Mouse (Mus musculus): Measurements from ENCODE around the gene Mafk. TPM values are rescaled to one million over a fixed set of nuclear protein-coding genes. Genes with fewer than 3 reads are reported as not detected.
A peak's percentile ranks its signal among the peaks of the same experiment; 100 is the strongest.

The Mafk gene
- total RNA-seq, 2 experiments from 2014 or later, result 12.1 to 18.5 TPM

- peak; percentile 34 for ATAC-seq (replicated peaks; ENCODE audit: poor library complexity, severe bottlenecking)
Observed at GRCm38 (mm10) chr5:139794938-139795337, 3.6 kb downstream of the Mafk start.

DNA sequence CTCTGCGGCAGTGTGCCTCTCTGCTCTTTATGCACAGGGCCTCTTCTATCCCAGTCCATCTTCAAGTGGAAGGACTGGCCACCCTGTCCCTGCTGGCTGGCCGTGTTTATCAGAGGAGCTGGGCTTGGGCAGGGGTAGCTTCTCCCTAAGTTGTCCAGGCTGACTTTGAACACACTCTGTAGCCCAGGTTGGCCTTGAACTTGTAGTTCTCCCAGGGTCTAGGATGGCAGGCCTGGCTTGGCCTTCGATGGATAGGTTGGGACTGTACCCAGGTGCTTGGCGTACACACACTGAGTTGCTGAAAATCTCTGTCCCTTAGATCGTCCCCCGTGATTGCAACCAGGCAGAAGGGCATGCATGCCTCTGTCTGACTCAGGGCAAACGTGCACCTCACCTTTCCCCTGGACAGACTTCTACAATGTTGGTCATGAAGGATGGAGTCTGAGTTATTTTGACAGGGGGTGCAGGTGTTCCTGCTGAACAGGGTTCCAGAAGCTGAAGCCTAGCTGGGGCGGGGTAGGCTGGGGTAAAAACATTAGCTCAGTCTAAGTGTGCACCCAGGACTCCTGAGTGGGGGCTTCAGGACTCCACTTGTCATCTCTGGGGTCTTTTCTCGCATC is 4.8 kb downstream of the Mafk start:
- ATAC-seq (replicated peaks; ENCODE audit: poor library complexity, severe bottlenecking), result no peak

DNA sequence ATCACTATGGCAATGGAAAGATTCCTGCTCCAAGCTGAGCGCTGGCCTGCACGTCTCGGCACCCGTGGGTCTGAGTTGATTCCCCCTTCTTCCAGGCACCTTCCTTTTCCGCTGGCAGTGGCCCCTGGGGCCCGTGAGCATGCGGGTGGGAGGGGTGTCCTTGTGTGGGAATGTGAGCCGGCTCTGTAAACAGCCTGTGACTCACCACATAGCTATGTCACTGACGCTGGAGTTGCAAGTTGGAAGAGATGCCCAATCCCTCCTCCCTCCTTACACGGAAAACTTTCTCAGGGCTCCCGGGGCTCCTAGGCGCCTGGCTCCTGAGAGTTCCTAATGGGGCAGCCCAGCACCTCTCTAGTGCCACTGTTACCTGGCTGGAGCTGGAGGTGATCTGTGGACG is 5.6 kb downstream of the Mafk start:
- no peak for ATAC-seq (replicated peaks; ENCODE audit: poor library complexity, severe bottlenecking)

- no peak for ATAC-seq (replicated peaks; ENCODE audit: poor library complexity, severe bottlenecking)
Observed at GRCm38 (mm10) chr5:139797473-139798167, 6.3 kb downstream of the Mafk start.

DNA sequence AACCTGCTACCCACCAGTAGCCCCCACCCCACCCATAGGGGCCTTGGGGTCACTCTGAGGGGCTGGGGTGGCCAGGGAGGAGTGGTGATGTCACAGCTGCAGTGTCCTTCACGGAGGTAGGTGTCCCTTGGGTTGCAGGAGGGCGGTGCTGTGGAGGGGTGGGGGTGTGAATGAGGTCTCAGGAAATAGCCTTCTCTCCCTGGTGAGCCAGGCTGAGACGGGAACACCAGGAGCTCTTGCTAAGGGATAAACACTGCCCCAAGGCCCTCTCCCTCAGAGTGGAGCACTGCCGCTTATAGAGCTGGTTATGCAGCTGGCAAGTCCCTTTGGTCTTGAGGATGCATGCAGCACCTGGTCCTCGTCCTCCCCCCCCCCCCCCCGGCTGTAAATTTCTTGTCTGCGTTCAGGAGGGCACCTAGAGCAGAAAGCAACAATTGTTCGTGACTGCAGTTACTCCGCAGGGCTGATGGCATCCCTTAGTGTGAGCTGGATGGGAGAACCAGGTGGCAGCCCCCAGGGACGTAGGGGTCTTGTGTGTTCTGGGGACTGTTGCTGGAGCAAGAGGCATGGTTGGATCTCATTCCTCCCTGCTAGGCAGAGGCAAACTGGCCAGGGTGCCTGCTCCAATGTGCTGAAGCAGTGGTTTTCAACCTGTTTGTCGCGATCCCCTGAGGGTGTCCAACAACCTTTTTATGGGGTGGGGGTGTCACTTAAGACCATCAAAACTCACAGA is 7.0 kb downstream of the Mafk start:
- no peak for ATAC-seq (replicated peaks; ENCODE audit: poor library complexity, severe bottlenecking)

GRCm38 (mm10) chr5:139799041-139799440 is 7.7 kb downstream of the Mafk start:
- no peak for ATAC-seq (replicated peaks; ENCODE audit: poor library complexity, severe bottlenecking)

- no peak for ATAC-seq (replicated peaks; ENCODE audit: poor library complexity, severe bottlenecking)
Observed at GRCm38 (mm10) chr5:139799801-139800590, 8.7 kb downstream of the Mafk start.

DNA sequence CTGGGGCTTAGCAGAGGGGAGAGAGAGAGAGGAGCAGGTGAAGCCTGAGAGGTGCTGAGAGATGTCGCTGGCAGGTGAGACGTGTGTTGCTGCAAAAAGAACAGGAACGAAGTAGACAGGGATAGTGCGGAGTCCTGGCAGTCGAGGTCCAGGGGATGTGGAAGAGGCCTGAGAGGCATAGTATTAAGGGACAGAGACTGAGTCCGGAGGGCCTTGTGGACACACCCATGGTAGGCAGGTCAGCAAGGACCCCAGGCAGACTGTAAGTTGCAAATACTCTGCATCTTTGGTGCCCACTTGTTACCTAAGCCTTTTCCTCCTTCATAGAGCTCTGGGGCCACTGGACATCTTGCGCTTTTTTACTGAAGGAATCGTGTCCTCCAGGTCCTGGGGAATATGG is 9.9 kb downstream of the Mafk start:
- ATAC-seq (replicated peaks; ENCODE audit: poor library complexity, severe bottlenecking), result no peak

- ATAC-seq (replicated peaks; ENCODE audit: poor library complexity, severe bottlenecking), result no peak
Observed at GRCm38 (mm10) chr5:139801880-139802279, 10.6 kb downstream of the Mafk start.

DNA sequence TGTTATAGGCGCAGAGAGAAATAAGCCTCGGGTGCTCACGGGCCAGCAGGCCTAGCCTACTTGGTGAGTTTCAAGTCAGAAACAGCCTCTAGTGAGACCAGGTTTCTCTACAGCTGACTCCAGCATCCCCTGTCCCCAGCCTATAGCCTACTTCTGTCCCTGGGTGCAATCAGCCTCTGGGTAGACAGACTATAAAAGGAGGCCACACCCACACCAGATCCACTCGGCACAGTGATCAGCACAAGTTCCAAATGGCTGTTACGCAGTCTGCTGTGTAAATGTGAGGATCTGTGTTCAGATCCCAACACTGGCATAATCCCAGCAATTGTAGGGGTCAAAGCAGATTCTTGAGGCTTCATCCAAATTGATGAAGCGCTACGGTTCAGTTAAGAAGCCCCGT is 11.9 kb downstream of the Mafk start:
- no peak for ATAC-seq (replicated peaks; ENCODE audit: poor library complexity, severe bottlenecking)

DNA sequence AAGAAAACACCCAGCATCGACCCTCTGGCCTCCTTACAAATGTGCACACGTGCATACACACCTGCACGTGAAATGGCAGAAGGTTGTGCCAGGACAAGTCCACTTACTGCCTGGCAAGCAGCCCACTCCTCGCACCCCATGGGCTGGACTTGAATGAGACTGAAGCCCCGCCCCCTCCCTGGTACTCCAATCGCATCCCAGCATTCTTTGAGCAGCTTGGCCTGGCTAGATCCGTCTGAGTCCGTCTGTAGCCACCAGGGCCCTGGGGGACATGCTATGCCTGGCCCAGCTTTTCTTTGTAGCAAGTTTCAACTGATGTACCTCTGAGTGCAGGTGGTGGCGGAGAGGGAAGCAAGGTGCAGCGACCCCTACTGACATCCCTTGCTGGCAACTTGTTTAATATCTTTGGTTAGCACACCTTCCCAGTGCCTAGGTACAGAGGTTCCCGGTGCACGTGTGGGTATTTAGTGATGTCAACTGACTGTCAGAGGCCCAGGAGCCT is 12.3 kb downstream of the Mafk start:
- ATAC-seq (replicated peaks; ENCODE audit: poor library complexity, severe bottlenecking), result peak; percentile 48

DNA sequence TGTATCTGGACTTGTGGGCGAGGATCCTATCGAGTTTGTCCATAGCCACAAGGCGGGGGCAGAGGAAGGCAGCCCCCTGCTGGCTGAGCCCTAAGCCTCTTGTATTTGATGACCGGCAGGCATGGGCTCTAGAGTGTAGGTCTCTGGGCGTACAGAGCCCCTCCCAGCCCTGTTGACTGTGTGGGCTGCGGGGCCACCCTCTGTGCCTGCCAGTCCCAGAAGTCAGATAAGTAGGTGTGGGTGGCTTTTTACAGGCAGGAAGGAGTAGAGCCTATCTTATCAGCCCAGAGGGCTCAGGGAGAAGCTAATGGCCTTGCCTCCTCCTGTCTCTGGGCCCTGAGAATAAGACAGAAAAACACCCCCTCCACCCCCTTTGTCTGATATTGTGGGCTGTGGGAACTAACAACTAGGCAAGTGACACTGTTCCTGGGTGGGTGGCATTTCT is 12.8 kb downstream of the Mafk start:
- ATAC-seq (replicated peaks; ENCODE audit: poor library complexity, severe bottlenecking), result peak; percentile 63

DNA sequence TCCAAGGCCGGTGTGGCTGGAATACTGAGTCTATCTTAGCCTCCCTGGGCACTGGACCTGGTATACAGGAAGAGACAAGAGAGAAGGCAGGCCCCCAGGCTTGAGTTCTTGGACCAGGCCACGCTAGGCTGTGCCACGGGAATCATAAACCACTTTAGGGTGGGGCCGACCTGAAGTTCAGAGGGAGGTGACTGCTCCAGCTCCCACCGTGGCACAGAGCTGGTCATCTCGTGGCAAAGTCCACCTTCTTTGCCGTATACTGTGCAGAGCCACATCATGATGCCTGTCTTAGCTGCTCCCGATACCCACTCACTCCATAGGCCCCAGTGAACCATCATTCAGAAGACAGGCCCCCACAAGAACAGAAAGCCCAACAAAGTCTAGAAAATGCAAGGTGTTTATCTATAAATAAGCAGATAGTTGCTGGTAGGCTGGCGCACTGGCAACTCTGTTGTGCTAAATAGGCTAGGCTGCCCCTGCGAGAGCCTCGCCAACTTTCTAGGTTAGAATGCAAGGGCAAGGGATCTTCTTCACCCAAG is 13.3 kb downstream of the Mafk start:
- no peak for ATAC-seq (replicated peaks; ENCODE audit: poor library complexity, severe bottlenecking)

- ATAC-seq (replicated peaks; ENCODE audit: poor library complexity, severe bottlenecking), result no peak
Observed at GRCm38 (mm10) chr5:139805924-139806323, 14.6 kb downstream of the Mafk start.

- 0 out of 2 replicates have a peak, but pooled peaks have one; percentile 23 for ATAC-seq (replicated peaks; ENCODE audit: poor library complexity, severe bottlenecking)
Observed at GRCm38 (mm10) chr5:139809397-139809796, 18.1 kb downstream of the Mafk start.

DNA sequence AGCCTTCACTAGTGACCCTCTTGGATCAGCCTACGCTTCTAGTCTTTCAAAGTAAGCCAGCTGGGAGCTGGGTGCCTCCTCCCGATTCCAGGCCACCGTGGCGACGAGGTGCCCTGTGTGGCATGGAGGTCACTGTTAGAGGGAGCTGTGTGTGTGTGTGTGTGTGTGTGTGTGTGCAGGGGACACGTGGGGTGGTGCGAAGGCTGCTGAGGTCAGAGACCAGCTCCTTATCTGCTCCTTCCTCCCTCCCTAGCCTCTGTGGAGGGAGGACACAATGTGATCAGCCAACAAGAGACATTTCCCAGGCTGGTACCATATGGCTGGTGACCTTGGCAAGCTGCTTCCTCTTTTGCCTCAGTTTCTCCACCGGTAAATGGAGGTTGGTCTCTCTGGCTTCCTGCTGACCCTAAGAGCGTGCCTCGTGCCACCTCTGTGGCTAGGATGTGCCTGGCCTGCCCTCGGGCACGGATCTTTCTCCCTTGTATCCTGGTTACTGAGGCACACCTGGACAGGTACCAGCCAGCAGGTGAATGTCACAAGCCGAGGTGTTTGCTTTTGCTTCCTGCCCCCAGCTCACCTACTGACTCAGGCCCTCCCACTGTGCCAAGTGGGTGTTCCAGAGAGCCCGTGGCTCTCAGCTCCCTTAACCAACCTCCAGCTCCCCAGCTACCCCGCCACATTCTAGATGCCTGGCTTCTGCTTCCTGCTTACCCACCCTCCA is 20.5 kb downstream of the Mafk start:
- ATAC-seq (replicated peaks; ENCODE audit: poor library complexity, severe bottlenecking), result no peak

DNA sequence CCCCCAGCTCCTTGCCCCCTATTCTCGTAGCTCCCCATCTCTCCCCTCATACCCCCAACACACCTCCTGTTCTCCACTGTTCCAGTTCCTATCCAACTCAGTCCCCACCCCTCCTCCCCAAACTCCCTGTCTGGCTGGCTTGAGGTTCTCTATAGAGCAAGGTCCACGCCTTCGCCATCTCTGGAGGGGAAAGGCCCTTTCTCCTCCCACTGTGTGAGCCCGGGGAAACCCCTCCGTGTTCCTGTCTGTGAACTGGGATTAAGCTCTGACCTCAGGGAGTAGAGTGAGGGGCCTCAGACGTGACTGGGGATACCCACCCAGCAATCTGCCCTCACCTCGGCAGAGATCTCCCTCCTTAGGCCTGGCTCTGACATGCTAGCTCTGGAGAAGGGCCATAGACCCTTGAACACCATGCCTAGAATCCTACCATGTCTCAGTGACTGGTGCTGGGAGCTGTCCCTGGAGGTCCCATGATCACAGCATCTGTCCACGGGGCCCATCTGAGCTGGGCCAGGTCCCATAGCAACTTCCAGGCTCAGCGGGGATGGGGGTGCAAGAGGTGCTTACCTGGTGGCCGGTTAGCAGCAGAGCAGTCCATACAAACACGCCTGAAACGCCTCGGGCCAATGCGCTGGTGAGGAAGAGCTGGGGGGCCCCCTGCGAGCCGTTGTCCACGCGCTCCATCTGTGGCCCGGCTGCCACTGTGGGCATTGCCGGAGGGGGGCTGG is 21.2 kb downstream of the Mafk start:
- no peak for ATAC-seq (replicated peaks; ENCODE audit: poor library complexity, severe bottlenecking)

- ATAC-seq (replicated peaks; ENCODE audit: poor library complexity, severe bottlenecking), result no peak
Observed at GRCm38 (mm10) chr5:139813126-139813490, 21.8 kb downstream of the Mafk start.

GRCm38 (mm10) chr5:139813963-139814381 is 22.7 kb downstream of the Mafk start:
- no peak for ATAC-seq (replicated peaks; ENCODE audit: poor library complexity, severe bottlenecking)
